Mouse (Mus musculus): Measurements from ENCODE around the gene Ttc28.

- TF ChIP-seq GATA1 (IDR thresholded peaks at IDR 0.05; ENCODE audit: low read length) (no peak), TAL1 (IDR thresholded peaks at IDR 0.05; ENCODE audit: low read length) (no peak)
Measured at GRCm38 (mm10) chr5:111025476-111025875, 145.9 kb downstream of the Ttc28 start.

Data from erythroblast, embryonic 14.5 days (primary cell).